Mouse (Mus musculus) layer of hippocampus, adult 2 months (tissue): Measurements from ENCODE around the gene Map3k9. TPM values are rescaled to one million over a fixed set of nuclear protein-coding genes. Genes with fewer than 3 reads are reported as not detected.

ENCODE experiments used
- DNase-seq, 2 experiments: peaks; one replicate each; pipeline ENCODE4 v3.0.0; 2022; ENCODE audit warnings: low spot score in 2 of 2
- H3K27ac ChIP-seq: fragments of 200-600 bp; 2 replicates; pipeline ENCODE4 v1.8.1; 2022
- H3K4me3 ChIP-seq: fragments of 200-600 bp; 2 replicates; pipeline ENCODE4 v1.8.1; 2022; ENCODE audit warnings: mild to moderate bottlenecking
- CTCF ChIP-seq: fragments of 200-600 bp; conservative IDR thresholded peaks from 2 replicates; pipeline ENCODE4 v1.8.1; 2022; ENCODE audit warnings: antibody characterized with exemption, mild to moderate bottlenecking, moderate library complexity
- total RNA-seq, 2 experiments: library from RNA; stranded (reverse); gene quantifications; 2 replicates each; pipeline ENCODE4 v1.2.3; 2021

Map3k9 gene
- total RNA-seq, 2 experiments from 2014 or later = 32.0 TPM

- H3K27ac ChIP-seq = peak overlapping the region; percentile 21
- H3K4me3 ChIP-seq = peak overlapping the region; percentile 48
- TF ChIP-seq CTCF = no peak
- peak in 1 of 2 experiments; percentile 28 for DNase-seq
Measured at GRCm38 (mm10) chr12:81806759-81807528, 26.0 kb upstream of the Map3k9 start.

- Histone ChIP-seq H3K27ac (no peak overlapping the region), H3K4me3 (no peak overlapping the region)
- no peak for TF ChIP-seq CTCF
- DNase-seq = no peak
Measured at GRCm38 (mm10) chr12:81806114-81806513, 25.1 kb upstream of the Map3k9 start.

- Histone ChIP-seq H3K4me3 (no peak overlapping the region), H3K27ac (no peak overlapping the region)
- DNase-seq = no peak
- TF ChIP-seq CTCF = no peak
Measured at GRCm38 (mm10) chr12:81803803-81804202, 22.8 kb upstream of the Map3k9 start.

GRCm38 (mm10) chr12:81803016-81803415 lies 22.0 kb upstream of the Map3k9 start:
- no peak overlapping the region for H3K27ac ChIP-seq

GRCm38 (mm10) chr12:81801134-81801533 lies 20.2 kb upstream of the Map3k9 start:
- no peak overlapping the region for H3K4me3 ChIP-seq
- TF ChIP-seq CTCF = no peak
- DNase-seq = no peak
- no peak overlapping the region for H3K27ac ChIP-seq

More at GRCm38 (mm10) chr12:81803016-81803415, 22.0 kb upstream of the Map3k9 start:
- no peak for TF ChIP-seq CTCF
- H3K4me3 ChIP-seq = no peak overlapping the region
- no peak for DNase-seq

GRCm38 (mm10) chr12:81796541-81796940 lies 15.6 kb upstream of the Map3k9 start:
- Histone ChIP-seq H3K27ac (no peak overlapping the region), H3K4me3 (no peak overlapping the region)
- peak; percentile 67 to 89 for DNase-seq
- peak; percentile 92 for TF ChIP-seq CTCF

GRCm38 (mm10) chr12:81792511-81793218 lies 11.7 kb upstream of the Map3k9 start:
- no peak for DNase-seq
- no peak overlapping the region for H3K4me3 ChIP-seq
- H3K27ac ChIP-seq = no peak overlapping the region
- TF ChIP-seq CTCF = no peak

- Histone ChIP-seq H3K4me3 (no peak overlapping the region), H3K27ac (no peak overlapping the region)
- DNase-seq = no peak
- TF ChIP-seq CTCF = no peak
Measured at GRCm38 (mm10) chr12:81789499-81789898, 8.5 kb upstream of the Map3k9 start.

- H3K27ac ChIP-seq = no peak overlapping the region
- H3K4me3 ChIP-seq = no peak overlapping the region
- peak; percentile 89 to 97 for DNase-seq
- peak; percentile 98 for TF ChIP-seq CTCF
Measured at GRCm38 (mm10) chr12:81788672-81789084, 7.7 kb upstream of the Map3k9 start.

- peak; percentile 55 for TF ChIP-seq CTCF
- Histone ChIP-seq H3K4me3 (no peak overlapping the region), H3K27ac (no peak overlapping the region)
- no peak for DNase-seq
Measured at GRCm38 (mm10) chr12:81787262-81787661, 6.3 kb upstream of the Map3k9 start.

- TF ChIP-seq CTCF = no peak
- H3K27ac ChIP-seq = no peak overlapping the region
- DNase-seq = no peak
- no peak overlapping the region for H3K4me3 ChIP-seq
Measured at GRCm38 (mm10) chr12:81783301-81783700, 2.3 kb upstream of the Map3k9 start.

GRCm38 (mm10) chr12:81782606-81783005 lies 1.6 kb upstream of the Map3k9 start:
- Histone ChIP-seq H3K27ac (no peak overlapping the region), H3K4me3 (no peak overlapping the region)
- TF ChIP-seq CTCF = no peak
- no peak for DNase-seq

- Histone ChIP-seq H3K4me3 (peak overlapping the region; percentile 74), H3K27ac (peak overlapping the region; percentile 61)
- DNase-seq = no peak
- no peak; the same call in 1 of the 2 replicates for TF ChIP-seq CTCF
Measured at GRCm38 (mm10) chr12:81780271-81781093, 493 bp downstream of the Map3k9 start.
